Comparison of ENCODE assay signal across 24 mouse cellular contexts in the genomic region with DNA sequence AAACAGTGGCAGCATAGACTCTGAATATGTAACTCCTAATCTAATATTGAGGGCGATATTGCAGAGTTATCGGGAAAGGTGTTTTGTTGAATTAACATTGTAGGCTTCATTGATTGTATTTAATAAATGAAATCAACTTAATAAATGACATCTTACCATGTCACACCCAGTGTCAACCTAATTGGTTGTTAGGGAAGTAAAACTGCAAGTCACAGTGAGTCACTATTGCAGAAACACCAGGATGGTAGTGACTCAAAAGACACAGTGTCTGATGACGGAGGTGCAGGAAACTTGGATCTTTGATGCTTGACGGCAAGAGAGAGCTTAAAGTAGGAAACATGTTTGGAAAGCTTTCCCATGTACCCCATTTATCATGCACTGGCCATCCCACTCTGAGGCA. TPM values are rescaled to one million over a fixed set of nuclear protein-coding genes. Genes with fewer than 3 reads are reported as not detected.
A peak's percentile ranks its signal among the peaks of the same experiment; 100 is the strongest.
DNase-seq lines count a peak whose midpoint lies in the region; ATAC-seq and TF ChIP-seq lines count a peak whose summit lies in the region.
"Had no signal": no experiment of that assay in that cellular context is flagged by ENCODE, and none has a peak within 500 bp of the region (broad histone marks: within the 10 kb centered on the region; RNA-seq: fewer than 3 reads in every experiment).

No protein-coding gene starts in this region.

- no peak overlapping the region for H3K9ac ChIP-seq in CH12.LX (ENCODE audit: insufficient read depth, low read depth)
- H3K9ac ChIP-seq in stomach, postnatal 0 days (ENCODE audit: low read length), result no peak overlapping the region
- H3K9ac ChIP-seq: forebrain, embryonic 13.5 days; hindbrain, embryonic 15.5 days; limb, embryonic 13.5 days had no signal

- TF ChIP-seq CTCF in CH12.LX (conservative IDR thresholded peaks at IDR 0.05 in 1 of 2, IDR thresholded peaks at IDR 0.05 in 1 of 2; ENCODE audit: low read depth in 2 of 2, low read length in 2 of 2), result no peak
- TF ChIP-seq CTCF in stomach, postnatal 0 days (IDR thresholded peaks at IDR 0.05; ENCODE audit: low read depth), result no peak

- in situ Hi-C loops in CH12.LX (cut with MboI; ENCODE audit: low pct_ligation_motif_present, low pct_unique_long_range_greater_than_20kb, low sequenced_read_pairs), result no loop called here

- TF ChIP-seq RAD21 in CH12.LX (IDR thresholded peaks at IDR 0.05; ENCODE audit: low read depth, low read length), result no peak

- no peaks in the 10 kb centered on the region for H3K9me3 ChIP-seq in CH12.LX (replicated peaks; ENCODE audit: low read length)
- H3K9me3 ChIP-seq in megakaryocyte, embryonic 14.5 days, result 0 out of 2 replicates have a peak, but pooled peaks cover 2% of the 10 kb centered on the region
- H3K9me3 ChIP-seq in stomach, postnatal 0 days (ENCODE audit: control insufficient read depth, low read length), result no peaks in the 10 kb centered on the region
- H3K9me3 ChIP-seq: forebrain, embryonic 13.5 days; heart, embryonic 10.5 days; hindbrain, embryonic 15.5 days; limb, embryonic 13.5 days had no signal

- peak; percentile 76 to 79 for ATAC-seq in hematopoietic stem cell, adult 5-6 weeks (replicated peaks in 1 of 2; ENCODE audit: insufficient read depth in 1 of 2, low FRiP score in 2 of 2, low TSS enrichment in 1 of 2, low read depth in 1 of 2, poor library complexity in 2 of 2, severe bottlenecking in 2 of 2)
- no peak for ATAC-seq in stomach, postnatal 0 days (ENCODE audit: low FRiP score, low TSS enrichment)
- ATAC-seq: forebrain, embryonic 13.5 days; midbrain, embryonic 16.5 days had no signal

- no peaks in the 10 kb centered on the region for H3K27me3 ChIP-seq in CH12.LX (replicated peaks)
- H3K27me3 ChIP-seq in megakaryocyte, embryonic 14.5 days (replicated peaks), result no peaks in the 10 kb centered on the region
- no peaks in the 10 kb centered on the region for H3K27me3 ChIP-seq in stomach, postnatal 0 days (ENCODE audit: control insufficient read depth, insufficient read depth, low read length)
- H3K27me3 ChIP-seq: forebrain, embryonic 13.5 days; hindbrain, embryonic 15.5 days; limb, embryonic 13.5 days had no signal

- no peaks in the 10 kb centered on the region for H3K79me2 ChIP-seq in CH12.LX (replicated peaks; ENCODE audit: control insufficient read depth, extremely low read depth, insufficient read depth, poor library complexity, severe bottlenecking)

- 85% methylated on average over 4 of the region's 4 CpGs for WGBS in stomach, postnatal 0 days

- peaks cover 3 to 8% of the 10 kb centered on the region in 2 experiments for H3K4me1 ChIP-seq in CH12.LX (ENCODE audit: control insufficient read depth in 1 of 2, insufficient read depth in 2 of 2)
- H3K4me1 ChIP-seq in megakaryocyte, embryonic 14.5 days, result peaks cover 59% of the 10 kb centered on the region
- H3K4me1 ChIP-seq in stomach, postnatal 0 days (replicated peaks; ENCODE audit: control insufficient read depth, insufficient read depth), result no peaks in the 10 kb centered on the region
- H3K4me1 ChIP-seq: forebrain, embryonic 13.5 days; heart, embryonic 10.5 days; hindbrain, embryonic 15.5 days; limb, embryonic 13.5 days had no signal

- dilution Hi-C loops in CH12.LX (cut with MboI; ENCODE audit: extremely low pct_ligation_motif_present, extremely low pct_unique_long_range_greater_than_20kb, low sequenced_read_pairs), result no loop called here

- H3K4me3 ChIP-seq in CH12.LX (replicated peaks in 1 of 3; ENCODE audit: low read depth in 2 of 3, low read length in 2 of 3, poor library complexity in 1 of 3), result no peak overlapping the region
- H3K4me3 ChIP-seq in megakaryocyte, embryonic 14.5 days (replicated peaks), result peak overlapping the region; percentile 5
- H3K4me3 ChIP-seq in stomach, postnatal 0 days (ENCODE audit: low read depth, low read length), result no peak overlapping the region
- H3K4me3 ChIP-seq: forebrain, embryonic 13.5 days; heart, embryonic 10.5 days; hindbrain, embryonic 15.5 days; layer of hippocampus, adult 2 months; limb, embryonic 13.5 days had no signal

- no peaks in the 10 kb centered on the region for H3K36me3 ChIP-seq in CH12.LX (replicated peaks in 1 of 2; ENCODE audit: control insufficient read depth in 1 of 2, insufficient read depth in 1 of 2, low read length in 1 of 2)
- peaks cover 25% of the 10 kb centered on the region for H3K36me3 ChIP-seq in megakaryocyte, embryonic 14.5 days (replicated peaks; ENCODE audit: low read length)
- no peaks in the 10 kb centered on the region for H3K36me3 ChIP-seq in stomach, postnatal 0 days (ENCODE audit: control insufficient read depth, insufficient read depth, low read length)
- H3K36me3 ChIP-seq: heart, embryonic 10.5 days; hindbrain, embryonic 15.5 days; limb, embryonic 13.5 days had no signal

- no peak for DNase-seq in CH12.LX (ENCODE audit: extremely low read depth)
- peak; percentile 61 for DNase-seq in MEL-GATA-1-ER (ENCODE audit: extremely low read depth, low read depth)
- DNase-seq in gastrocnemius, adult 8-10 months (ENCODE audit: low spot score in 2 of 2), result no peak
- DNase-seq in ovary, postnatal 36 days (ENCODE audit: low spot score), result no peak
- DNase-seq in stomach, postnatal 0 days (ENCODE audit: low spot score), result no peak
- DNase-seq: adrenal gland, postnatal 14 days; cerebellum, adult 9-11 months; gastrocnemius, postnatal 36 days; heart, postnatal 14 days; kidney, adult 11 months; right cerebral cortex, postnatal 25 days; thymus, postnatal 36 days had no signal

- TF ChIP-seq POLR2A in CH12.LX (IDR thresholded peaks at IDR 0.05; ENCODE audit: low read depth, low read length), result no peak

- no peak for TF ChIP-seq EP300 in CH12.LX (IDR thresholded peaks at IDR 0.05; ENCODE audit: low read length)
- no peak for TF ChIP-seq EP300 in stomach, postnatal 0 days (optimal IDR thresholded peaks at IDR 0.05)

- no peak overlapping the region for H3K27ac ChIP-seq in CH12.LX (ENCODE audit: insufficient read depth, low read depth)
- no peak overlapping the region for H3K27ac ChIP-seq in stomach, postnatal 0 days (replicated peaks)
- H3K27ac ChIP-seq: forebrain, embryonic 13.5 days; heart, embryonic 10.5 days; hindbrain, embryonic 15.5 days; kidney, postnatal 0 days; layer of hippocampus, adult 2 months; limb, embryonic 13.5 days had no signal

- no peak overlapping the region for H3K4me2 ChIP-seq in CH12.LX (ENCODE audit: insufficient read depth, low read depth, poor library complexity, severe bottlenecking)
- H3K4me2 ChIP-seq in stomach, postnatal 0 days (replicated peaks; ENCODE audit: low read depth), result no peak overlapping the region
- H3K4me2 ChIP-seq: forebrain, embryonic 13.5 days; hindbrain, embryonic 15.5 days; limb, embryonic 13.5 days had no signal

TF ChIP-seq in CH12.LX, 34 proteins besides CTCF, POLR2A, EP300 and RAD21:
- TF ChIP-seq MAFK (IDR thresholded peaks at IDR 0.05; ENCODE audit: insufficient replicate concordance, low read length), result peak; percentile 15; the same call in 1 of the 2 replicates
- no peak for TF ChIP-seq MAZ (IDR thresholded peaks at IDR 0.05; ENCODE audit: low read depth, low read length)

RNA-seq across cellular contexts. Expression of gene Clec4d, which starts 3.9 kb away (rescaled TPM):
- not detected in 2 replicates for total RNA-seq in CH12.LX (2012; rRNA removed)
- total RNA-seq in CH12.LX (2014; rRNA removed), result not detected in 2 replicates
- not detected in 2 replicates for polyA plus RNA-seq in CH12.LX (2012; ENCODE audit: insufficient read length, low read depth)
- 0.35 and 4.9 TPM in 2 replicates for total RNA-seq in hematopoietic stem cell, adult 5-6 weeks (2017)
- 4.7 TPM in 1 of 2 replicates, not detected in the other for polyA plus RNA-seq in megakaryocyte, embryonic 14.5 days (2012; ENCODE audit: insufficient read depth, low replicate concordance)
- not detected for total RNA-seq in gastrocnemius, adult 8-10 months (2022)
- polyA plus RNA-seq in stomach, postnatal 0 days (2015; fragmentation: Nextera tagmentation; extraction: Ambion mirVana), result 0.11 TPM in 2 replicates
- total RNA-seq: gastrocnemius, postnatal 36 days; layer of hippocampus, adult 2 months; left cerebral cortex, adult 18-20 months had no signal
- polyA plus RNA-seq: forebrain, embryonic 13.5 days; heart, embryonic 10.5 days; hindbrain, embryonic 15.5 days; midbrain, embryonic 16.5 days; neural tube, embryonic 11.5 days; testis, adult 2 months had no signal

RNA-seq across cellular contexts. Expression of gene Clec4e, which starts 23.9 kb away (rescaled TPM):
- total RNA-seq in CH12.LX (2012; rRNA removed) (not detected in 2 replicates), CH12.LX (2014; rRNA removed) (not detected in 2 replicates)
- polyA plus RNA-seq in CH12.LX (2012; ENCODE audit: insufficient read length, low read depth), result not detected in 2 replicates
- 25.4 and 28.7 TPM in 2 replicates for total RNA-seq in hematopoietic stem cell, adult 5-6 weeks (2017)
- polyA plus RNA-seq in megakaryocyte, embryonic 14.5 days (2012; ENCODE audit: insufficient read depth, low replicate concordance), result 1.0 TPM in 1 of 2 replicates, not detected in the other
- total RNA-seq in gastrocnemius, adult 8-10 months (2022), result not detected
- not detected in 2 replicates for polyA plus RNA-seq in stomach, postnatal 0 days (2015; fragmentation: Nextera tagmentation; extraction: Ambion mirVana)
- total RNA-seq: gastrocnemius, postnatal 36 days; layer of hippocampus, adult 2 months; left cerebral cortex, adult 18-20 months had no signal
- polyA plus RNA-seq: forebrain, embryonic 13.5 days; limb, embryonic 13.5 days; midbrain, embryonic 16.5 days; neural tube, embryonic 11.5 days; testis, adult 2 months had no signal

RNA-seq across cellular contexts. Expression of gene Clec4n, which starts 36.2 kb away (rescaled TPM):
- not detected in 2 replicates for total RNA-seq in CH12.LX (2012; rRNA removed)
- not detected in 2 replicates for total RNA-seq in CH12.LX (2014; rRNA removed)
- polyA plus RNA-seq in CH12.LX (2012; ENCODE audit: insufficient read length, low read depth), result not detected in 2 replicates
- total RNA-seq in hematopoietic stem cell, adult 5-6 weeks (2017), result 0.99 TPM in 1 of 2 replicates, not detected in the other
- 8.3 TPM in 1 of 2 replicates, not detected in the other for polyA plus RNA-seq in megakaryocyte, embryonic 14.5 days (2012; ENCODE audit: insufficient read depth, low replicate concordance)
- total RNA-seq in gastrocnemius, adult 8-10 months (2022), result under 1 TPM in 1 of 4 experiments, not detected in 3; 0.76 TPM
- polyA plus RNA-seq in stomach, postnatal 0 days (2015; fragmentation: Nextera tagmentation; extraction: Ambion mirVana), result 6.1 and 6.4 TPM in 2 replicates
- total RNA-seq: gastrocnemius, postnatal 36 days; layer of hippocampus, adult 2 months had no signal
- polyA plus RNA-seq: neural tube, embryonic 11.5 days had no signal

RNA-seq across cellular contexts. Expression of gene Vmn2r19, which starts 42.3 kb away (rescaled TPM):
- total RNA-seq in CH12.LX (2012; rRNA removed) (not detected in 2 replicates), CH12.LX (2014; rRNA removed) (not detected in 2 replicates)
- not detected in 2 replicates for polyA plus RNA-seq in CH12.LX (2012; ENCODE audit: insufficient read length, low read depth)
- total RNA-seq in hematopoietic stem cell, adult 5-6 weeks (2017), result not detected in 2 replicates
- polyA plus RNA-seq in megakaryocyte, embryonic 14.5 days (2012; ENCODE audit: insufficient read depth, low replicate concordance), result not detected in 2 replicates
- total RNA-seq in gastrocnemius, adult 8-10 months (2022), result not detected
- polyA plus RNA-seq in stomach, postnatal 0 days (2015; fragmentation: Nextera tagmentation; extraction: Ambion mirVana), result not detected in 2 replicates
- total RNA-seq: adrenal gland, postnatal 14 days; gastrocnemius, postnatal 36 days; heart, postnatal 14 days; layer of hippocampus, adult 2 months; left cerebral cortex, adult 18-20 months had no signal
- polyA plus RNA-seq: forebrain, embryonic 13.5 days; heart, embryonic 10.5 days; hindbrain, embryonic 15.5 days; kidney, postnatal 0 days; limb, embryonic 13.5 days; midbrain, embryonic 16.5 days; neural tube, embryonic 11.5 days had no signal

Comparison
In these comparisons a context has a peak if more than half of its experiments do, and no peak if none do; other contexts are left out.
1. RNA of gene Clec4e, which starts 23.9 kb away (total RNA-seq): 25.4 to 28.7 TPM in hematopoietic stem cell, adult 5-6 weeks; not detected in CH12.LX and not detected in gastrocnemius, adult 8-10 months; every median in the first group is over 10 times any median in the second.